Mouse (Mus musculus) liver, adult 2 months (tissue): ENCODE measurements around the gene Oxtr.

Experiments used
- CTCF ChIP-seq: fragments of 200-500 bp; IDR thresholded peaks from 2 replicates; pipeline ENCODE4 v1.5.1; 2011; ENCODE audit warnings: low read depth, low read length, control low read depth
- POLR2A ChIP-seq: fragments of 200-500 bp; IDR thresholded peaks from 2 replicates; pipeline ENCODE4 v1.6.1; 2011; ENCODE audit warnings: low read length, control low read depth; ENCODE audit not compliant: insufficient read depth; ENCODE audit errors: extremely low read depth

DNA sequence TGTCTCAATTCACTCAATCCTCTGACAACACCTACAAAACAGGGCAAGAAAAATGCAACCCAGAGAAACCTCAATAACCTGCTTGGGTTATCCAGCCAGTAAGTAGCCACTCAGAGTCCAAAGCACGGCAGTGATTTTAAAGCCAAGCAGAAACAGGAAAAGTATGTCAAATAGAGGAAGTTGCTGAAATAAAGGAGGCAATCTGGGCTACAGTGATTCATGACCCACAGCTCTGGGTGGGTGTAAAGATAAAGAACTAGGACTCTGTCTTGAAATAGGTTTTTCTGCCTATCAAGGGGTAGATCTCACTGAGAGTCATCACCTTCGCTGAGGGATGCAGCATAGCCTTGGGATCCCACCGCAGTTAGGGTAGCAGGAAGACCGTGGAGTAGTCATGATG, 18.1 kb downstream of the Oxtr start:
- TF ChIP-seq POLR2A: no peak
- no peak for TF ChIP-seq CTCF
